13 mouse cellular contexts compared by ENCODE assay signal in genomic region chr9:59760515-59760914, GRCm38 (mm10). TPM values are rescaled to one million over a fixed set of nuclear protein-coding genes. Genes with fewer than 3 reads are reported as not detected.
A peak's percentile ranks its signal among the peaks of the same experiment; 100 is the strongest.
DNase-seq lines count a peak whose midpoint lies in the region; ATAC-seq and TF ChIP-seq lines count a peak whose summit lies in the region.
"Had no signal": no experiment of that assay in that cellular context is flagged by ENCODE, and none has a peak within 500 bp of the region (broad histone marks: within the 10 kb centered on the region; RNA-seq: fewer than 3 reads in every experiment).

No protein-coding gene starts in this region.

- 34% methylated on average over 3 of the region's 3 CpGs for WGBS in heart, postnatal 0 days
- 78% methylated on average over 3 of the region's 3 CpGs for WGBS in midbrain, embryonic 14.5 days
- WGBS in midbrain, embryonic 11.5 days: 90% methylated on average over 3 of the region's 3 CpGs
- WGBS in limb, embryonic 10.5 days: 89% methylated on average over 3 of the region's 3 CpGs

- DNase-seq in heart, postnatal 0 days (ENCODE audit: low spot score): no peak
- no peak for DNase-seq in heart, adult 18-20 months
- peak; percentile 17 for DNase-seq in midbrain, embryonic 14.5 days
- no peak for DNase-seq in midbrain, embryonic 11.5 days (ENCODE audit: low spot score, missing footprints)
- DNase-seq in adipocyte (ENCODE audit: low spot score): peak; percentile 26
- no peak for DNase-seq in limb, embryonic 10.5 days (ENCODE audit: low spot score)
- DNase-seq in gastrocnemius, adult 18-20 months (ENCODE audit: low spot score): no peak
- DNase-seq: adrenal gland, postnatal 36 days had no signal

- no peaks in the 10 kb centered on the region for H3K4me1 ChIP-seq in heart, postnatal 0 days (ENCODE audit: control insufficient read depth, insufficient read depth)
- no peaks in the 10 kb centered on the region for H3K4me1 ChIP-seq in midbrain, embryonic 14.5 days (ENCODE audit: control insufficient read depth, insufficient read depth, low read length)
- H3K4me1 ChIP-seq in midbrain, embryonic 11.5 days (ENCODE audit: control insufficient read depth, insufficient read depth, low read length): no peaks in the 10 kb centered on the region
- H3K4me1 ChIP-seq in limb, embryonic 10.5 days: no peaks in the 10 kb centered on the region
- H3K4me1 ChIP-seq: hindbrain, embryonic 12.5 days; limb, embryonic 15.5 days; midbrain, embryonic 12.5 days had no signal

- H3K4me3 ChIP-seq in heart, postnatal 0 days (ENCODE audit: low read depth, low read length): no peak overlapping the region
- H3K4me3 ChIP-seq in midbrain, embryonic 14.5 days (replicated peaks; ENCODE audit: low read depth, low read length): no peak overlapping the region
- H3K4me3 ChIP-seq in midbrain, embryonic 11.5 days (ENCODE audit: low read depth, low read length): no peak overlapping the region
- no peak overlapping the region for H3K4me3 ChIP-seq in limb, embryonic 10.5 days
- H3K4me3 ChIP-seq: hindbrain, embryonic 12.5 days; limb, embryonic 15.5 days; midbrain, embryonic 12.5 days had no signal

- TF ChIP-seq CTCF in heart, postnatal 0 days (IDR thresholded peaks at IDR 0.05; ENCODE audit: low read depth): peak; percentile 52

- no peak overlapping the region for H3K9ac ChIP-seq in heart, postnatal 0 days (replicated peaks; ENCODE audit: low read depth, low read length)
- H3K9ac ChIP-seq in midbrain, embryonic 14.5 days (replicated peaks; ENCODE audit: low read length): no peak overlapping the region
- H3K9ac ChIP-seq in midbrain, embryonic 11.5 days (ENCODE audit: low read length): no peak overlapping the region
- H3K9ac ChIP-seq: hindbrain, embryonic 12.5 days; limb, embryonic 15.5 days; midbrain, embryonic 12.5 days had no signal

- no peak overlapping the region for H3K27ac ChIP-seq in heart, postnatal 0 days (ENCODE audit: low read depth)
- H3K27ac ChIP-seq in midbrain, embryonic 14.5 days (replicated peaks; ENCODE audit: low read depth, low read length): no peak overlapping the region
- H3K27ac ChIP-seq in midbrain, embryonic 11.5 days (ENCODE audit: low read depth, low read length): no peak overlapping the region
- no peak overlapping the region for H3K27ac ChIP-seq in limb, embryonic 10.5 days
- H3K27ac ChIP-seq: hindbrain, embryonic 12.5 days; limb, embryonic 15.5 days; midbrain, embryonic 12.5 days had no signal

- H3K36me3 ChIP-seq in heart, postnatal 0 days (replicated peaks; ENCODE audit: control insufficient read depth, insufficient read depth, low read length): no peaks in the 10 kb centered on the region
- H3K36me3 ChIP-seq in midbrain, embryonic 14.5 days (ENCODE audit: control insufficient read depth, insufficient read depth, low read length): no peaks in the 10 kb centered on the region
- no peaks in the 10 kb centered on the region for H3K36me3 ChIP-seq in midbrain, embryonic 11.5 days (ENCODE audit: control insufficient read depth, insufficient read depth, low read length)
- no peaks in the 10 kb centered on the region for H3K36me3 ChIP-seq in limb, embryonic 10.5 days
- H3K36me3 ChIP-seq: G1E; hindbrain, embryonic 12.5 days; limb, embryonic 15.5 days; midbrain, embryonic 12.5 days had no signal

- no peak for ATAC-seq in heart, postnatal 0 days (ENCODE audit: insufficient read depth, low read depth)
- no peak for ATAC-seq in midbrain, embryonic 14.5 days (ENCODE audit: low FRiP score, low TSS enrichment)
- ATAC-seq in midbrain, embryonic 11.5 days (ENCODE audit: low FRiP score): no peak
- 0 out of 2 replicates have a peak, but pooled peaks have one; percentile 59 for ATAC-seq in megakaryocyte-erythroid progenitor cell, adult 5-6 weeks (replicated peaks; ENCODE audit: low FRiP score, low TSS enrichment, poor library complexity, severe bottlenecking)

- no peaks in the 10 kb centered on the region for H3K9me3 ChIP-seq in heart, postnatal 0 days (replicated peaks; ENCODE audit: control insufficient read depth, low read length)
- H3K9me3 ChIP-seq in midbrain, embryonic 14.5 days (ENCODE audit: control insufficient read depth, low read length): no peaks in the 10 kb centered on the region
- no peaks in the 10 kb centered on the region for H3K9me3 ChIP-seq in midbrain, embryonic 11.5 days (ENCODE audit: control insufficient read depth, low read length)
- H3K9me3 ChIP-seq in limb, embryonic 10.5 days (replicated peaks): no peaks in the 10 kb centered on the region
- H3K9me3 ChIP-seq: G1E; hindbrain, embryonic 12.5 days; limb, embryonic 15.5 days; midbrain, embryonic 12.5 days had no signal

- TF ChIP-seq EP300 in heart, postnatal 0 days (IDR thresholded peaks at IDR 0.05; ENCODE audit: low read depth): no peak

- no peaks in the 10 kb centered on the region for H3K27me3 ChIP-seq in heart, postnatal 0 days (ENCODE audit: control insufficient read depth, insufficient read depth, low read length)
- H3K27me3 ChIP-seq in midbrain, embryonic 14.5 days (ENCODE audit: control insufficient read depth, insufficient read depth, low read length): no peaks in the 10 kb centered on the region
- H3K27me3 ChIP-seq in midbrain, embryonic 11.5 days (ENCODE audit: control insufficient read depth, insufficient read depth, low read length): no peaks in the 10 kb centered on the region
- H3K27me3 ChIP-seq in limb, embryonic 10.5 days (ENCODE audit: low read depth, poor library complexity, severe bottlenecking): no peaks in the 10 kb centered on the region
- H3K27me3 ChIP-seq: hindbrain, embryonic 12.5 days; limb, embryonic 15.5 days; midbrain, embryonic 12.5 days had no signal

- no peak overlapping the region for H3K4me2 ChIP-seq in heart, postnatal 0 days (ENCODE audit: low read depth, low read length)
- H3K4me2 ChIP-seq in midbrain, embryonic 14.5 days (ENCODE audit: low read length): no peak overlapping the region
- no peak overlapping the region for H3K4me2 ChIP-seq in midbrain, embryonic 11.5 days
- H3K4me2 ChIP-seq: hindbrain, embryonic 12.5 days; limb, embryonic 15.5 days; midbrain, embryonic 12.5 days had no signal

RNA-seq across cellular contexts. Expression of gene Myo9a, which starts 9.8 kb away (rescaled TPM):
- total RNA-seq in heart, postnatal 0 days (2014; rRNA removed; ENCODE audit: low replicate concordance): 12.2 and 13.0 TPM in 2 replicates
- polyA plus RNA-seq in heart, postnatal 0 days (2015; fragmentation: Nextera tagmentation; extraction: Ambion mirVana): 4.3 and 4.5 TPM in 2 replicates
- total RNA-seq in heart, adult 18-20 months (2021): 10 to 100 TPM; 14.3 to 16.8 TPM
- 30.2 and 34.0 TPM in 2 replicates for polyA plus RNA-seq in midbrain, embryonic 14.5 days (2014; fragmentation: Nextera tagmentation; extraction: Ambion mirVana)
- 17.5 and 20.0 TPM in 2 replicates for polyA plus RNA-seq in midbrain, embryonic 11.5 days (2014; fragmentation: Nextera tagmentation; extraction: Ambion mirVana)
- total RNA-seq in megakaryocyte-erythroid progenitor cell, adult 5-6 weeks (2014; fragmentation: Nextera tagmentation): 12.0 and 19.4 TPM in 2 replicates
- total RNA-seq in megakaryocyte-erythroid progenitor cell, adult 5-6 weeks (2017): 11.8 and 15.9 TPM in 2 replicates
- 8.5 and 12.3 TPM in 2 replicates for polyA plus RNA-seq in limb, embryonic 10.5 days (2016; fragmentation: Nextera tagmentation; extraction: Ambion mirVana)
- total RNA-seq in gastrocnemius, adult 18-20 months (2021): 1 to 10 TPM; 7.4 to 7.5 TPM

RNA-seq across cellular contexts. Expression of gene Senp8, which starts 10.0 kb away (rescaled TPM):
- total RNA-seq in heart, postnatal 0 days (2014; rRNA removed; ENCODE audit: low replicate concordance): 5.2 and 26.7 TPM in 2 replicates
- polyA plus RNA-seq in heart, postnatal 0 days (2015; fragmentation: Nextera tagmentation; extraction: Ambion mirVana): 8.7 and 9.6 TPM in 2 replicates
- 10 to 100 TPM; 10.7 to 11.4 TPM for total RNA-seq in heart, adult 18-20 months (2021)
- 12.9 and 16.4 TPM in 2 replicates for polyA plus RNA-seq in midbrain, embryonic 14.5 days (2014; fragmentation: Nextera tagmentation; extraction: Ambion mirVana)
- polyA plus RNA-seq in midbrain, embryonic 11.5 days (2014; fragmentation: Nextera tagmentation; extraction: Ambion mirVana): 26.1 and 26.8 TPM in 2 replicates
- 3.3 and 3.6 TPM in 2 replicates for total RNA-seq in megakaryocyte-erythroid progenitor cell, adult 5-6 weeks (2014; fragmentation: Nextera tagmentation)
- total RNA-seq in megakaryocyte-erythroid progenitor cell, adult 5-6 weeks (2017): 3.8 and 5.6 TPM in 2 replicates
- polyA plus RNA-seq in limb, embryonic 10.5 days (2016; fragmentation: Nextera tagmentation; extraction: Ambion mirVana): 16.0 and 16.6 TPM in 2 replicates
- 10 to 100 TPM; 10.3 to 11.8 TPM for total RNA-seq in gastrocnemius, adult 18-20 months (2021)

Comparison
In these comparisons a context has a peak if more than half of its experiments do, and no peak if none do; other contexts are left out.
1. DNase-seq: peak in midbrain, embryonic 14.5 days (single experiment) and adipocyte (single experiment); none in heart, postnatal 0 days (single experiment), heart, adult 18-20 months (0 of 2), midbrain, embryonic 11.5 days (single experiment), limb, embryonic 10.5 days (single experiment) and gastrocnemius, adult 18-20 months (single experiment).